Mouse (Mus musculus) large intestine, adult 2 months (tissue): ENCODE results near the gene 4930480E11Rik. TPM values are rescaled to one million over a fixed set of nuclear protein-coding genes. Genes with fewer than 3 reads are reported as not detected.
"Not testable (repeated sequence)": the region's sequence is repeated elsewhere in the genome, so short reads cannot be mapped to it uniquely, and the experiment has no call there.

Experiments used
- DNase-seq: peaks from one replicate; pipeline ENCODE4 v3.0.0-alpha.2; 2012; ENCODE audit warnings: low read depth, low spot score
- whole genome bisulfite sequencing: fragments of 180-500 bp; shearing (Covaris S2); methylation state at CpG from one replicate; pipeline ENCODE4 v1.1.7; 2018; 5-methylcytosine and 5-hydroxymethylcytosine counted together
- polyA plus RNA-seq: library from polyadenylated mRNA; depleted of rRNA; stranded (reverse); fragments of >200 nt; gene quantifications from 2 replicates; pipeline ENCODE4 v1.2.3, GENCODE M21; 2012; rRNA removed

4930480E11Rik gene
- not detected in 2 replicates for polyA plus RNA-seq

- no peak for DNase-seq
- WGBS = 38% methylated on average over 1 of the region's 1 CpGs
Observed at GRCm38 (mm10) chrX:78369343-78369742, at the start of gene 4930480E11Rik. TSS of gene 4930480E11Rik (plus strand) at chrX:78369643.

- DNase-seq = not testable (repeated sequence)
- 86% methylated on average over 2 of the region's 2 CpGs for WGBS
Observed at GRCm38 (mm10) chrX:78403346-78403745, 33.9 kb downstream of the 4930480E11Rik start.

Other genes with a start within 250 kb of the 4930480E11Rik start
- gene Gm5938, start 244.2 kb upstream of the 4930480E11Rik start, polyA plus RNA-seq = not detected in 2 replicates
- gene Obp1b, start 182.9 kb upstream of the 4930480E11Rik start, polyA plus RNA-seq = not detected in 2 replicates
- not detected in 2 replicates for gene Gm14743, start 123.7 kb upstream of the 4930480E11Rik start, polyA plus RNA-seq
- 0.21 and 0.52 TPM in 2 replicates for gene Prrg1, start 214.3 kb downstream of the 4930480E11Rik start, polyA plus RNA-seq